Mouse (Mus musculus): ENCODE measurements around the gene Rnf187. TPM values are rescaled to one million over a fixed set of nuclear protein-coding genes. Genes with fewer than 3 reads are reported as not detected.

Gene Rnf187
- polyA plus RNA-seq, 1 experiment from 2014 or later: 550 TPM

DNA sequence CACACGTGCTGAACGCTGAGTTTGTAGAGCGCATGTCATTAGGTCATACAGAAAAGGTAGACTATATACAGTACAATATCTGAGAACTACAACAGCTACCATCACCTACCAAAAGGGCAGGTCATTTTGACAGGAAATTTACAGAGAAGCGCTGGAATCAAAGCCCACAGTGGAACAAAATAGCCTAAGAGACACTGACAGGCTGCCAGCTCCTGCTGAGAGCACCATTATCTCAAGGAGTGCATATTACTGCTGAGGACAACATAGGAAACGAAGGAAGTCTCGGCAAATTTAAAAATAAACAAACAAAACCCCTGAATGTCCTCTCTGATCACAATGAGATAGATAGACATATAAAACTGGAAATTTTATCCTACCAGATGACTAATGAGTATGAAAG, 41.2 kb downstream of the Rnf187 start:
- H3K4me2 ChIP-seq (ENCODE audit: low read length): no peak overlapping the region
- no peak overlapping the region for H3K9ac ChIP-seq (ENCODE audit: low read depth, low read length)
- no peak overlapping the region for H3K4me3 ChIP-seq (ENCODE audit: low read depth, low read length)
- ATAC-seq: no peak
- H3K9me3 ChIP-seq (replicated peaks; ENCODE audit: control insufficient read depth, low read length, poor library complexity, severe bottlenecking): no peaks in the 10 kb centered on the region
- H3K4me1 ChIP-seq (ENCODE audit: control insufficient read depth, insufficient read depth, low read length): peaks cover 6% of the 10 kb centered on the region; the same call in 1 of the 2 replicates
- H3K27ac ChIP-seq (ENCODE audit: low read length): no peak overlapping the region
- WGBS: 90% methylated on average over 6 of the region's 6 CpGs
- no peaks in the 10 kb centered on the region for H3K27me3 ChIP-seq (ENCODE audit: control insufficient read depth, insufficient read depth, low read depth, low read length)
- peaks cover 12% of the 10 kb centered on the region; the same call in 1 of the 2 replicates for H3K36me3 ChIP-seq (ENCODE audit: control insufficient read depth, insufficient read depth, low read length)

DNA sequence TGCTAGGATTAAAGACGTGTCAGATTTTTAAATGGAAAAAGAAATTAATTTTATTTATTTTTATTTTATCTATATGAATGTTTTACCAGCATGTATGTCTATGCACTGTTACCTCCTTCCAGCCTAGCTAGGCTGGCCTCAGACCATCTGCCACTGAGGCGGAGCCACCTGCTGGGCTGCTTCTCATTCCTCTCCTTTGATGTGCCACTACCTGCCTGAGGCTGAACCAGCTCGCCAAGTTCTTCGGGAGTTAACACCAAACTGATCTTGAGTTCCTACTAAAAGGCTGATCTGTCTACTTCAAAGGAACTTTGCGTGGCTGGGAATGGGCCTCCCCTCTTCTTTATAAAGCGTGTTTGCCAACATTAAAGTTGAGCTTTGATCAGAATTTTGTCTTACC, 44.3 kb downstream of the Rnf187 start:
- 0 out of 2 replicates have a peak, but pooled peaks cover 3% of the 10 kb centered on the region for H3K4me1 ChIP-seq (ENCODE audit: control insufficient read depth, insufficient read depth, low read length)
- H3K4me3 ChIP-seq (ENCODE audit: low read depth, low read length): no peak overlapping the region
- ATAC-seq: no peak
- 78% methylated on average over 6 of the region's 6 CpGs for WGBS
- no peak overlapping the region for H3K27ac ChIP-seq (ENCODE audit: low read length)
- no peak overlapping the region for H3K9ac ChIP-seq (ENCODE audit: low read depth, low read length)
- peaks cover 29% of the 10 kb centered on the region for H3K36me3 ChIP-seq (ENCODE audit: control insufficient read depth, insufficient read depth, low read length)
- no peaks in the 10 kb centered on the region for H3K27me3 ChIP-seq (ENCODE audit: control insufficient read depth, insufficient read depth, low read depth, low read length)
- no peak overlapping the region for H3K4me2 ChIP-seq (ENCODE audit: low read length)
- no peaks in the 10 kb centered on the region for H3K9me3 ChIP-seq (replicated peaks; ENCODE audit: control insufficient read depth, low read length, poor library complexity, severe bottlenecking)

DNA sequence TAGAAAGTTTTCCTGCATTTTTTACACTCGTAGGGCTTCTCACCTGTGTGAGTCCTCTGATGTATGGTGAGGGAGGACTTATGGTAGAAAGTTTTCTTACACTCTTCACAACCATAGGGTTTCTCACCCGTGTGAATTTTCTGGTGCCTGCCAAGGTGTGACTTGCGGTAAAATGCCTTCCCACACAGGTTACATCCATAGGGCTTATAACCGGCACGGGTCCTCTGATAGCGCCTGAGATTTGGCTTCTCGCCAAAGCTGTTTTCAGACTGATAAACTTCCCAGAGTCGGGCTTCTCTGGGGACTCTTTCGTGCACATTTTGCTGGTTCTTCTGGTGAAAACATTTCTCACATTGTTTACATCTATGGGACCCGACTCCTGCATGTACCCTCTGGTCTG, 48.2 kb downstream of the Rnf187 start:
- ATAC-seq: no peak
- H3K9ac ChIP-seq (ENCODE audit: low read depth, low read length): no peak overlapping the region
- H3K27me3 ChIP-seq (ENCODE audit: control insufficient read depth, insufficient read depth, low read depth, low read length): no peaks in the 10 kb centered on the region
- no peak overlapping the region for H3K4me3 ChIP-seq (ENCODE audit: low read depth, low read length)
- no peak overlapping the region for H3K4me2 ChIP-seq (ENCODE audit: low read length)
- H3K27ac ChIP-seq (ENCODE audit: low read length): no peak overlapping the region
- H3K4me1 ChIP-seq (ENCODE audit: control insufficient read depth, insufficient read depth, low read length): no peaks in the 10 kb centered on the region
- WGBS: 98% methylated on average over 10 of the region's 10 CpGs
- peaks cover 29% of the 10 kb centered on the region for H3K36me3 ChIP-seq (ENCODE audit: control insufficient read depth, insufficient read depth, low read length)
- no peaks in the 10 kb centered on the region for H3K9me3 ChIP-seq (replicated peaks; ENCODE audit: control insufficient read depth, low read length, poor library complexity, severe bottlenecking)

DNA sequence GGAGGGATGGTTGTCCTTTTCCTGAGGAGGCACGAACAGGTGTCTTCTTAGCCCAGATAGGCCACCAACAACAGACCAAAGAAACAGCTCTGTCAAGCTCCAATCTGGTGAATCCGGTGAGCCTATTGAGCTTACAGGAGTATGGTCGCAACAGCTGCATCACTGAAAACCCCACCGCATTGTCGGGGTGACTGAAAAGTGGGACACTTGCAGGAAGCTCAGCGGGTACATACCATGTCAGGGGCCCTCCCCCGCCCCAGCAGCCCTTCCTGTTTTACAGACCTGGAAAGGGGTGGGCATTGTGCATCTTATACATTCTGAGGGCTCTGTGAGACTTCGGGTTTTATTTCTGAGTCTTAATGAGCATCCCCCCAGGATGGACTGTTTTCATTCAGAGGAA, 55.0 kb downstream of the Rnf187 start:
- H3K4me3 ChIP-seq (ENCODE audit: low read depth, low read length): no peak overlapping the region
- H3K36me3 ChIP-seq (ENCODE audit: control insufficient read depth, insufficient read depth, low read length): peaks cover 15% of the 10 kb centered on the region
- 84% methylated on average over 8 of the region's 8 CpGs for WGBS
- no peaks in the 10 kb centered on the region for H3K27me3 ChIP-seq (ENCODE audit: control insufficient read depth, insufficient read depth, low read depth, low read length)
- no peaks in the 10 kb centered on the region for H3K9me3 ChIP-seq (replicated peaks; ENCODE audit: control insufficient read depth, low read length, poor library complexity, severe bottlenecking)
- ATAC-seq: no peak
- no peak overlapping the region for H3K4me2 ChIP-seq (ENCODE audit: low read length)
- no peak overlapping the region for H3K27ac ChIP-seq (ENCODE audit: low read length)
- H3K9ac ChIP-seq (ENCODE audit: low read depth, low read length): no peak overlapping the region
- H3K4me1 ChIP-seq (ENCODE audit: control insufficient read depth, insufficient read depth, low read length): no peaks in the 10 kb centered on the region

Small RNA genes lying within 50 kb of the gene (microRNA-seq; reads per million reads assigned to microRNA genes)
- not detected for gene Gm44313

Other genes with a start within 250 kb of the Rnf187 start
- not detected in 2 replicates for gene Olfr319, start 239.8 kb downstream of the Rnf187 start, polyA plus RNA-seq (2015; fragmentation: Nextera tagmentation; extraction: Ambion mirVana)
- gene Olfr318, start 214.9 kb downstream of the Rnf187 start, polyA plus RNA-seq (2015; fragmentation: Nextera tagmentation; extraction: Ambion mirVana): not detected in 2 replicates
- 0.10 and 0.13 TPM in 2 replicates for gene Olfr317, start 199.7 kb downstream of the Rnf187 start, polyA plus RNA-seq (2015; fragmentation: Nextera tagmentation; extraction: Ambion mirVana)
- gene Olfr316, start 186.2 kb downstream of the Rnf187 start, polyA plus RNA-seq (2015; fragmentation: Nextera tagmentation; extraction: Ambion mirVana): not detected in 2 replicates
- not detected in 2 replicates for gene Olfr315, start 165.7 kb downstream of the Rnf187 start, polyA plus RNA-seq (2015; fragmentation: Nextera tagmentation; extraction: Ambion mirVana)
- gene Olfr314, start 156.0 kb downstream of the Rnf187 start, polyA plus RNA-seq (2015; fragmentation: Nextera tagmentation; extraction: Ambion mirVana): not detected in 2 replicates
- 13.6 and 15.3 TPM in 2 replicates for gene Fam183b, start 137.0 kb downstream of the Rnf187 start, polyA plus RNA-seq (2015; fragmentation: Nextera tagmentation; extraction: Ambion mirVana)
- gene Olfr313, start 123.9 kb downstream of the Rnf187 start, polyA plus RNA-seq (2015; fragmentation: Nextera tagmentation; extraction: Ambion mirVana): not detected in 2 replicates
- gene Olfr312, start 109.7 kb downstream of the Rnf187 start, polyA plus RNA-seq (2015; fragmentation: Nextera tagmentation; extraction: Ambion mirVana): not detected in 2 replicates
- gene Olfr311, start 99.7 kb downstream of the Rnf187 start, polyA plus RNA-seq (2015; fragmentation: Nextera tagmentation; extraction: Ambion mirVana): not detected in 2 replicates
- gene Gm12258, start 91.8 kb downstream of the Rnf187 start, polyA plus RNA-seq (2015; fragmentation: Nextera tagmentation; extraction: Ambion mirVana): 24.7 and 26.1 TPM in 2 replicates
- 13.9 and 15.0 TPM in 2 replicates for gene 2810021J22Rik, start 71.7 kb downstream of the Rnf187 start, polyA plus RNA-seq (2015; fragmentation: Nextera tagmentation; extraction: Ambion mirVana)
- gene Zfp39, start 34.7 kb downstream of the Rnf187 start, polyA plus RNA-seq (2015; fragmentation: Nextera tagmentation; extraction: Ambion mirVana): 6.8 and 8.1 TPM in 2 replicates
- gene Btnl10, start 21.0 kb downstream of the Rnf187 start, polyA plus RNA-seq (2015; fragmentation: Nextera tagmentation; extraction: Ambion mirVana): not detected in 2 replicates
- gene Hist3h2ba, start 10.0 kb upstream of the Rnf187 start, polyA plus RNA-seq (2015; fragmentation: Nextera tagmentation; extraction: Ambion mirVana): 345 and 399 TPM in 2 replicates
- gene Hist3h2a, start 15.8 kb upstream of the Rnf187 start, polyA plus RNA-seq (2015; fragmentation: Nextera tagmentation; extraction: Ambion mirVana): 107 and 115 TPM in 2 replicates
- 1.3 and 2.1 TPM in 2 replicates for gene Trim17, start 15.8 kb upstream of the Rnf187 start, polyA plus RNA-seq (2015; fragmentation: Nextera tagmentation; extraction: Ambion mirVana)
- gene Trim11, start 39.2 kb upstream of the Rnf187 start, polyA plus RNA-seq (2015; fragmentation: Nextera tagmentation; extraction: Ambion mirVana): 19.5 and 22.3 TPM in 2 replicates
- 0.29 and 0.36 TPM in 2 replicates for gene Obscn, start 197.5 kb upstream of the Rnf187 start, polyA plus RNA-seq (2015; fragmentation: Nextera tagmentation; extraction: Ambion mirVana)
- 7.3 and 7.6 TPM in 2 replicates for gene Iba57, start 224.8 kb upstream of the Rnf187 start, polyA plus RNA-seq (2015; fragmentation: Nextera tagmentation; extraction: Ambion mirVana)
- gene Gjc2, start 244.3 kb upstream of the Rnf187 start, polyA plus RNA-seq (2015; fragmentation: Nextera tagmentation; extraction: Ambion mirVana): 0.21 and 0.30 TPM in 2 replicates

Data from midbrain, embryonic 16.5 days (tissue).